Mouse (Mus musculus): ENCODE measurements around the gene Gjb5.

The Gjb5 gene

GRCm38 (mm10) chr4:127306915-127307314 lies 51.1 kb downstream of the Gjb5 start:
- no peak for DNase-seq (ENCODE audit: low read depth)

All from naive thymus-derived CD4-positive, alpha-beta T cell, adult 2 months (primary cell).